Mouse (Mus musculus) heart, adult 18-20 months (tissue): ENCODE data around the gene Tmem132d. TPM values are rescaled to one million over a fixed set of nuclear protein-coding genes. Genes with fewer than 3 reads are reported as not detected.

ENCODE experiments used
- DNase-seq, 2 experiments: peaks; one replicate each; pipeline ENCODE4 v3.0.0; 2021 to 2022; ENCODE audit warnings: mixed read lengths in 1 of 2
- long read RNA-seq, 2 experiments: library from polyadenylated mRNA; stranded (forward); transcript quantifications; one replicate each; pipeline ENCODE4 v2.0.0; 2021
- total RNA-seq, 2 experiments: library from RNA; stranded (reverse); gene quantifications; 2 replicates each; pipeline ENCODE4 v1.2.3; 2021

Tmem132d gene
- not detected for total RNA-seq
- long read RNA-seq, experiment 1 = 0 reads
- long read RNA-seq, experiment 2 = 0 reads

- no peak for DNase-seq
Measured at GRCm38 (mm10) chr5:128432916-128433315, at the start of gene Tmem132d. Tmem132d (minus strand) TSS chr5:128433077.

GRCm38 (mm10) chr5:128480816-128481215 lies 47.9 kb upstream of the Tmem132d start:
- DNase-seq = no peak

GRCm38 (mm10) chr5:128475372-128475771 lies 42.5 kb upstream of the Tmem132d start:
- DNase-seq = no peak

GRCm38 (mm10) chr5:128469812-128470211 lies 36.9 kb upstream of the Tmem132d start:
- DNase-seq = no peak

- DNase-seq = no peak
Measured at GRCm38 (mm10) chr5:128464514-128464913, 31.6 kb upstream of the Tmem132d start.

GRCm38 (mm10) chr5:128460605-128461004 lies 27.7 kb upstream of the Tmem132d start:
- DNase-seq = no peak

- no peak for DNase-seq
Measured at GRCm38 (mm10) chr5:128455732-128456131, 22.9 kb upstream of the Tmem132d start.

- no peak for DNase-seq
Measured at GRCm38 (mm10) chr5:128452196-128452595, 19.3 kb upstream of the Tmem132d start.

GRCm38 (mm10) chr5:128450808-128451207 lies 17.9 kb upstream of the Tmem132d start:
- no peak for DNase-seq

- DNase-seq = no peak
Measured at GRCm38 (mm10) chr5:128444876-128445275, 12.0 kb upstream of the Tmem132d start.

GRCm38 (mm10) chr5:128443848-128444247 lies 11.0 kb upstream of the Tmem132d start:
- DNase-seq = no peak

GRCm38 (mm10) chr5:128441121-128441520 lies 8.2 kb upstream of the Tmem132d start:
- DNase-seq = no peak

- DNase-seq = peak in 1 of 2 experiments; percentile 42
Measured at GRCm38 (mm10) chr5:128439828-128440227, 7.0 kb upstream of the Tmem132d start.

GRCm38 (mm10) chr5:128438078-128438477 lies 5.2 kb upstream of the Tmem132d start:
- DNase-seq = no peak

GRCm38 (mm10) chr5:128436909-128437308 lies 4.0 kb upstream of the Tmem132d start:
- DNase-seq = no peak

- no peak for DNase-seq
Measured at GRCm38 (mm10) chr5:128435683-128436082, 2.8 kb upstream of the Tmem132d start.

- no peak for DNase-seq
Measured at GRCm38 (mm10) chr5:128433786-128434185, 909 bp upstream of the Tmem132d start.

GRCm38 (mm10) chr5:128432422-128432821 lies 455 bp downstream of the Tmem132d start:
- no peak for DNase-seq

- DNase-seq = no peak
Measured at GRCm38 (mm10) chr5:128424636-128425035, 8.2 kb downstream of the Tmem132d start.

GRCm38 (mm10) chr5:128424213-128424612 lies 8.7 kb downstream of the Tmem132d start:
- no peak for DNase-seq

GRCm38 (mm10) chr5:128422090-128422489 lies 10.8 kb downstream of the Tmem132d start:
- no peak for DNase-seq

GRCm38 (mm10) chr5:128418149-128418710 lies 14.6 kb downstream of the Tmem132d start:
- DNase-seq = no peak

GRCm38 (mm10) chr5:128414056-128414455 lies 18.8 kb downstream of the Tmem132d start:
- no peak for DNase-seq

- no peak for DNase-seq
Measured at GRCm38 (mm10) chr5:128412306-128412705, 20.6 kb downstream of the Tmem132d start.

GRCm38 (mm10) chr5:128407546-128407945 lies 25.3 kb downstream of the Tmem132d start:
- no peak for DNase-seq
